Mouse (Mus musculus) embryonic facial prominence, embryonic 11.5 days (tissue): ENCODE measurements at regions not wholly inside any gene's neighbourhood (a gene's known extent, or its start where the extent isn't known, plus 50 kb on each side); places are given as distances from the start of the nearest gene placed in this dataset.

Source experiments
- ATAC-seq: fragments of 200-750 bp; cut with Nextera tagmentation; replicated peaks from 2 replicates; pipeline ENCODE4 v1.8.0; 2017; ENCODE audit warnings: low read depth; ENCODE audit not compliant: insufficient number of reproducible peaks, low FRiP score, low TSS enrichment
- DNase-seq: peaks from one replicate; pipeline ENCODE4 v3.0.0-alpha.2; 2015; ENCODE audit warnings: low spot score
- H3K27ac ChIP-seq: fragments of 300-500 bp; sonication (generic); replicated peaks from 2 replicates; pipeline ENCODE4 v1.5.1; 2014; ENCODE audit warnings: mild to moderate bottlenecking, low read depth, low read length, control low read depth
- H3K27me3 ChIP-seq: fragments of 300-500 bp; sonication (generic); 2 replicates; pipeline ENCODE4 v1.6.1; 2014; ENCODE audit warnings: mild to moderate bottlenecking, low read length, moderate library complexity, mixed read lengths; ENCODE audit not compliant: control insufficient read depth, insufficient read depth
- H3K36me3 ChIP-seq: fragments of 300-500 bp; sonication (generic); replicated peaks from 2 replicates; pipeline ENCODE4 v1.6.1; 2014; ENCODE audit warnings: low read depth, mild to moderate bottlenecking, low read length, moderate library complexity, mixed read lengths; ENCODE audit not compliant: control insufficient read depth, insufficient read depth
- H3K4me1 ChIP-seq: fragments of 300-500 bp; sonication (generic); 2 replicates; pipeline ENCODE4 v1.6.1; 2014; ENCODE audit warnings: low read length, mixed read lengths; ENCODE audit not compliant: control insufficient read depth, insufficient read depth
- H3K4me2 ChIP-seq: fragments of 300-500 bp; sonication (generic); 2 replicates; pipeline ENCODE4 v1.6.1; 2014; ENCODE audit warnings: low read depth, mild to moderate bottlenecking, control low read depth, low read length, moderate library complexity
- H3K4me3 ChIP-seq: fragments of 300-500 bp; sonication (generic); 2 replicates; pipeline ENCODE4 v1.5.1; 2014; ENCODE audit warnings: low read depth, low read length, control low read depth
- H3K9ac ChIP-seq: fragments of 300-500 bp; sonication (generic); replicated peaks from 2 replicates; pipeline ENCODE4 v1.6.1; 2014; ENCODE audit warnings: mild to moderate bottlenecking, control low read depth, low read length
- H3K9me3 ChIP-seq: fragments of 300-500 bp; sonication (generic); replicated peaks from 2 replicates; pipeline ENCODE4 v1.6.1; 2016; ENCODE audit warnings: mild to moderate bottlenecking, low read length, inconsistent platforms, mixed read lengths; ENCODE audit not compliant: control insufficient read depth
- WGBS: fragments of 180-500 bp; shearing (Covaris S2); extraction: QIAGEN DNeasy Blood & Tissue Kit; methylation state at CpG from one replicate; pipeline ENCODE4 v1.1.7; 2014; 5-methylcytosine and 5-hydroxymethylcytosine counted together

GRCm38 (mm10) chr7:51307757-51308156, 203.1 kb upstream of the Ano5 start:
- 77% methylated on average over 2 of the region's 2 CpGs for WGBS

GRCm38 (mm10) chr7:51310191-51310590, 200.6 kb upstream of the Ano5 start:
- no peak overlapping the region for H3K4me3 ChIP-seq
- H3K27ac ChIP-seq = no peak overlapping the region
- ATAC-seq (no peak), DNase-seq (no peak)
- no peaks in the 10 kb centered on the region for H3K36me3 ChIP-seq
- H3K9me3 ChIP-seq = no peaks in the 10 kb centered on the region
- no peak overlapping the region for H3K9ac ChIP-seq
- H3K4me2 ChIP-seq = no peak overlapping the region
- WGBS = 35% methylated on average over 3 of the region's 3 CpGs
- H3K27me3 ChIP-seq = no peaks in the 10 kb centered on the region
- no peaks in the 10 kb centered on the region for H3K4me1 ChIP-seq

More at GRCm38 (mm10) chr7:51307757-51308156, 203.1 kb upstream of the Ano5 start:
- Histone ChIP-seq H3K36me3 (no peaks in the 10 kb centered on the region), H3K27me3 (no peaks in the 10 kb centered on the region), H3K9ac (no peak overlapping the region), H3K4me1 (no peaks in the 10 kb centered on the region), H3K4me3 (no peak overlapping the region), H3K4me2 (no peak overlapping the region), H3K27ac (no peak overlapping the region), H3K9me3 (no peaks in the 10 kb centered on the region)
- DNase-seq (no peak), ATAC-seq (no peak; the same call in 1 of the 2 replicates)

GRCm38 (mm10) chr7:51339841-51340540, 170.8 kb upstream of the Ano5 start:
- Histone ChIP-seq H3K9me3 (no peaks in the 10 kb centered on the region), H3K9ac (no peak overlapping the region), H3K4me1 (no peaks in the 10 kb centered on the region), H3K27ac (no peak overlapping the region), H3K36me3 (no peaks in the 10 kb centered on the region), H3K27me3 (no peaks in the 10 kb centered on the region), H3K4me3 (no peak overlapping the region), H3K4me2 (no peak overlapping the region)
- WGBS = 73% methylated on average over 7 of the region's 7 CpGs
- no peak for DNase-seq
- no peak for ATAC-seq

GRCm38 (mm10) chr7:51347521-51347920, 163.3 kb upstream of the Ano5 start:
- H3K27ac ChIP-seq = no peak overlapping the region
- no peaks in the 10 kb centered on the region for H3K27me3 ChIP-seq
- ATAC-seq (no peak), DNase-seq (no peak)
- 85% methylated on average over 3 of the region's 3 CpGs for WGBS
- H3K4me2 ChIP-seq = no peak overlapping the region
- H3K4me1 ChIP-seq = no peaks in the 10 kb centered on the region
- H3K9me3 ChIP-seq = no peaks in the 10 kb centered on the region
- no peak overlapping the region for H3K4me3 ChIP-seq
- no peak overlapping the region for H3K9ac ChIP-seq
- no peaks in the 10 kb centered on the region for H3K36me3 ChIP-seq

- Histone ChIP-seq H3K9me3 (no peaks in the 10 kb centered on the region), H3K4me1 (no peaks in the 10 kb centered on the region), H3K36me3 (no peaks in the 10 kb centered on the region), H3K9ac (no peak overlapping the region), H3K4me2 (no peak overlapping the region), H3K27ac (no peak overlapping the region), H3K27me3 (no peaks in the 10 kb centered on the region), H3K4me3 (no peak overlapping the region)
- DNase-seq = no peak
- no peak for ATAC-seq
- WGBS = 68% methylated on average over 3 of the region's 3 CpGs
Measured at GRCm38 (mm10) chr7:51360134-51360533, 150.7 kb upstream of the Ano5 start.

GRCm38 (mm10) chr7:51377584-51377983, 133.2 kb upstream of the Ano5 start:
- H3K27ac ChIP-seq = no peak overlapping the region
- H3K27me3 ChIP-seq = no peaks in the 10 kb centered on the region
- no peak overlapping the region for H3K4me2 ChIP-seq
- no peaks in the 10 kb centered on the region for H3K4me1 ChIP-seq
- ATAC-seq = no peak
- no peak for DNase-seq
- no peaks in the 10 kb centered on the region for H3K9me3 ChIP-seq
- H3K9ac ChIP-seq = no peak overlapping the region
- WGBS = 71% methylated on average over 1 of the region's 1 CpGs
- H3K36me3 ChIP-seq = no peaks in the 10 kb centered on the region
- no peak overlapping the region for H3K4me3 ChIP-seq
